Mouse (Mus musculus) liver, adult 2 months (tissue): ENCODE results near the gene Olfr132. TPM values are rescaled to one million over a fixed set of nuclear protein-coding genes. Genes with fewer than 3 reads are reported as not detected.

Source experiments
- DNase-seq: peaks from one replicate; pipeline ENCODE4 v3.0.0-alpha.2; 2011; ENCODE audit warnings: low read depth, low spot score; ENCODE audit errors: extremely low read depth
- H3K27ac ChIP-seq: fragments of 200-500 bp; replicated peaks from 2 replicates; pipeline ENCODE4 v1.5.1; 2012; ENCODE audit warnings: low read depth, mild to moderate bottlenecking, control low read depth, inconsistent platforms, low read length; ENCODE audit not compliant: insufficient read depth
- H3K27me3 ChIP-seq: fragments of 200-500 bp; 2 replicates; pipeline ENCODE4 v1.6.1; 2012; ENCODE audit warnings: mild to moderate bottlenecking, moderate library complexity, low read length, inconsistent platforms; ENCODE audit not compliant: control insufficient read depth, insufficient read depth
- H3K36me3 ChIP-seq: fragments of 200-500 bp; 2 replicates; pipeline ENCODE4 v1.6.1; 2012; ENCODE audit warnings: low read length, inconsistent platforms; ENCODE audit not compliant: control insufficient read depth, insufficient read depth
- H3K4me1 ChIP-seq: fragments of 200-500 bp; 2 replicates; pipeline ENCODE4 v1.6.1; 2011; ENCODE audit warnings: low read length; ENCODE audit not compliant: control insufficient read depth, insufficient read depth
- H3K4me3 ChIP-seq: fragments of 200-500 bp; 2 replicates; pipeline ENCODE4 v1.5.1; 2011; ENCODE audit warnings: low read depth, mild to moderate bottlenecking, control low read depth, low read length, moderate library complexity; ENCODE audit not compliant: insufficient read depth
- H3K79me2 ChIP-seq: fragments of 200-500 bp; 2 replicates; pipeline ENCODE4 v1.6.1; 2012; ENCODE audit warnings: inconsistent platforms, mild to moderate bottlenecking, low read length, moderate library complexity; ENCODE audit not compliant: control insufficient read depth, insufficient read depth
- H3K9ac ChIP-seq: fragments of 200-500 bp; 2 replicates; pipeline ENCODE4 v1.6.1; 2012; ENCODE audit warnings: low read depth, mild to moderate bottlenecking, control low read depth, inconsistent platforms, low read length
- CTCF ChIP-seq: fragments of 200-500 bp; IDR thresholded peaks from 2 replicates; pipeline ENCODE4 v1.5.1; 2011; ENCODE audit warnings: low read depth, low read length, control low read depth
- POLR2A ChIP-seq: fragments of 200-500 bp; IDR thresholded peaks from 2 replicates; pipeline ENCODE4 v1.6.1; 2011; ENCODE audit warnings: low read length, control low read depth; ENCODE audit not compliant: insufficient read depth; ENCODE audit errors: extremely low read depth
- WGBS: fragments of 180-500 bp; shearing (Covaris S2); methylation state at CpG from one replicate; pipeline ENCODE4 v1.1.7; 2018; 5-methylcytosine and 5-hydroxymethylcytosine counted together
- polyA plus RNA-seq: library from polyadenylated mRNA; depleted of rRNA; stranded (reverse); fragments of >200 nt; gene quantifications from 2 replicates; pipeline ENCODE4 v1.2.3, GENCODE M21; 2012; rRNA removed
- total RNA-seq: library from RNA; depleted of rRNA; stranded (reverse); fragments of >200 nt; gene quantifications from 2 replicates; pipeline ENCODE4 v1.2.3, GENCODE M21; 2014; rRNA removed

The Olfr132 gene
- total and polyA plus RNA-seq, 2 experiments, result not detected

GRCm38 (mm10) chr17:38082364-38082763 lies 52.0 kb downstream of the Olfr132 start:
- H3K9ac ChIP-seq, result no peak overlapping the region
- H3K79me2 ChIP-seq, result no peaks in the 10 kb centered on the region
- TF ChIP-seq CTCF (no peak), POLR2A (no peak)
- WGBS, result 78% methylated on average over 4 of the region's 4 CpGs
- no peak overlapping the region for H3K27ac ChIP-seq
- no peak for DNase-seq
- no peaks in the 10 kb centered on the region for H3K4me1 ChIP-seq
- no peak overlapping the region for H3K4me3 ChIP-seq
- H3K36me3 ChIP-seq, result no peaks in the 10 kb centered on the region
- H3K27me3 ChIP-seq, result no peaks in the 10 kb centered on the region

Other genes with a start within 250 kb of the Olfr132 start
- not detected in 2 replicates for gene Olfr127, start 234.1 kb downstream of the Olfr132 start, total RNA-seq
- not detected in 2 replicates for gene Olfr127, start 234.1 kb downstream of the Olfr132 start, polyA plus RNA-seq
- not detected in 2 replicates for gene Olfr128, start 214.0 kb downstream of the Olfr132 start, total RNA-seq
- gene Olfr128, start 214.0 kb downstream of the Olfr132 start, polyA plus RNA-seq, result not detected in 2 replicates
- gene Olfr761, start 181.4 kb downstream of the Olfr132 start, total RNA-seq, result not detected in 2 replicates
- not detected in 2 replicates for gene Olfr761, start 181.4 kb downstream of the Olfr132 start, polyA plus RNA-seq
- not detected in 2 replicates for gene Olfr129, start 74.4 kb downstream of the Olfr132 start, total RNA-seq
- not detected in 2 replicates for gene Olfr129, start 74.4 kb downstream of the Olfr132 start, polyA plus RNA-seq
- not detected in 2 replicates for gene Olfr130, start 70.6 kb downstream of the Olfr132 start, total RNA-seq
- not detected in 2 replicates for gene Olfr130, start 70.6 kb downstream of the Olfr132 start, polyA plus RNA-seq
- gene Olfr131, start 45.8 kb downstream of the Olfr132 start, total RNA-seq, result not detected in 2 replicates
- not detected in 2 replicates for gene Olfr131, start 45.8 kb downstream of the Olfr132 start, polyA plus RNA-seq
- not detected in 2 replicates for gene Olfr133, start 10.8 kb upstream of the Olfr132 start, total RNA-seq
- gene Olfr133, start 10.8 kb upstream of the Olfr132 start, polyA plus RNA-seq, result not detected in 2 replicates
- gene Olfr134, start 36.9 kb upstream of the Olfr132 start, total RNA-seq, result not detected in 2 replicates
- not detected in 2 replicates for gene Olfr134, start 36.9 kb upstream of the Olfr132 start, polyA plus RNA-seq
- gene Olfr135, start 69.8 kb upstream of the Olfr132 start, total RNA-seq, result not detected in 2 replicates
- gene Olfr135, start 69.8 kb upstream of the Olfr132 start, polyA plus RNA-seq, result not detected in 2 replicates
- not detected in 2 replicates for gene Olfr138, start 126.5 kb upstream of the Olfr132 start, total RNA-seq
- gene Olfr138, start 126.5 kb upstream of the Olfr132 start, polyA plus RNA-seq, result not detected in 2 replicates
- gene Olfr137, start 173.0 kb upstream of the Olfr132 start, total RNA-seq, result not detected in 2 replicates
- gene Olfr137, start 173.0 kb upstream of the Olfr132 start, polyA plus RNA-seq, result not detected in 2 replicates
- gene Olfr136, start 195.3 kb upstream of the Olfr132 start, total RNA-seq, result not detected in 2 replicates
- gene Olfr136, start 195.3 kb upstream of the Olfr132 start, polyA plus RNA-seq, result not detected in 2 replicates